Mouse (Mus musculus) midbrain, embryonic 11.5 days (tissue): ENCODE measurements around the gene St6galnac6. TPM values are rescaled to one million over a fixed set of nuclear protein-coding genes. Genes with fewer than 3 reads are reported as not detected.
A peak's percentile ranks its signal among the peaks of the same experiment; 100 is the strongest.

Experiments used
- ATAC-seq: fragments of 200-750 bp; cut with Nextera tagmentation; 2 replicates; pipeline ENCODE4 v1.8.0; 2017; ENCODE audit warnings: moderate TSS enrichment, moderate library complexity; ENCODE audit not compliant: low FRiP score
- DNase-seq: peaks from one replicate; pipeline ENCODE4 v3.0.0; 2015; ENCODE audit warnings: low spot score; ENCODE audit errors: missing footprints
- H3K27ac ChIP-seq: fragments of 300-500 bp; sonication (generic); 2 replicates; pipeline ENCODE4 v1.5.1; 2014; ENCODE audit warnings: low read depth, low read length
- H3K27me3 ChIP-seq: fragments of 300-500 bp; sonication (generic); 2 replicates; pipeline ENCODE4 v1.6.1; 2014; ENCODE audit warnings: mild to moderate bottlenecking, low read length, moderate library complexity, mixed read lengths; ENCODE audit not compliant: control insufficient read depth, insufficient read depth
- H3K36me3 ChIP-seq: fragments of 300-500 bp; sonication (generic); 2 replicates; pipeline ENCODE4 v1.6.1; 2014; ENCODE audit warnings: mild to moderate bottlenecking, low read length, moderate library complexity, mixed read lengths; ENCODE audit not compliant: control insufficient read depth, insufficient read depth
- H3K4me1 ChIP-seq: fragments of 300-500 bp; sonication (generic); 2 replicates; pipeline ENCODE4 v1.6.1; 2014; ENCODE audit warnings: low read length; ENCODE audit not compliant: control insufficient read depth, insufficient read depth
- H3K4me2 ChIP-seq: fragments of 300-500 bp; sonication (generic); 2 replicates; pipeline ENCODE4 v1.6.1; 2014; ENCODE audit warnings: mild to moderate bottlenecking, moderate library complexity
- H3K4me3 ChIP-seq: fragments of 300-500 bp; sonication (generic); 2 replicates; pipeline ENCODE4 v1.5.1; 2014; ENCODE audit warnings: low read depth, low read length
- H3K9ac ChIP-seq: fragments of 300-500 bp; sonication (generic); 2 replicates; pipeline ENCODE4 v1.6.1; 2014; ENCODE audit warnings: low read length
- H3K9me3 ChIP-seq: fragments of 300-500 bp; sonication (generic); 2 replicates; pipeline ENCODE4 v1.6.1; 2016; ENCODE audit warnings: low read length; ENCODE audit not compliant: control insufficient read depth
- WGBS: fragments of 180-500 bp; shearing (Covaris S2); extraction: QIAGEN DNeasy Blood & Tissue Kit; methylation state at CpG from one replicate; pipeline ENCODE4 v1.1.7; 2014; 5-methylcytosine and 5-hydroxymethylcytosine counted together
- polyA plus RNA-seq: library from polyadenylated mRNA; unstranded; fragments of >200 nt; fragmentation: Nextera tagmentation; extraction: Ambion mirVana; gene quantifications from 2 replicates; pipeline ENCODE4 v1.2.1, GENCODE M21; 2014

The St6galnac6 gene
- polyA plus RNA-seq = 3.4 and 4.5 TPM in 2 replicates

DNA sequence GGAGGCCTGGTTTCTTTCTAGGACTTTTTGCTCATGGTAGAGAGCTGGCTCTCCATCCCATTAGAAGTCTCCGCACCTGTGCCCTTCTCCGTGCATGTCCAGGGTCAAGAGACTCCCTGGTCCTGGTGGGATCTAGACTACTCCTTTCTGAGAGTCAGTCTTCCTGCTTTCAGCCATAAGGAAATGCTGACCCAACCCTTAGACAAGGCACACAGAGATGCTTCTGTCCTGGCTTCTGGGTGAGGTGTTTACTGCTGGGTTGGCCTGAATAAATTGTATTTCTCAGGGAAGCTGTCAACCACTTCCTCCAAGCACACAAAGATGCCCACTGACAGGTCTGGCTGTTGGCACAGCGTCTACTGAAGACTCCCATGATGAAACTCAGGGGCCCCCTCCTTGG is at the start of gene St6galnac6:
Gene St6galnac6, plus strand, starts transcription at position 301 of the 400 bp plus-strand sequence.
- WGBS = 83% methylated on average over 3 of the region's 3 CpGs
- ATAC-seq (no peak), DNase-seq (no peak)
- no peaks in the 10 kb centered on the region for H3K27me3 ChIP-seq
- no peaks in the 10 kb centered on the region for H3K36me3 ChIP-seq
- no peaks in the 10 kb centered on the region for H3K9me3 ChIP-seq
- no peak within 1 kb of the TSS for H3K27ac ChIP-seq
- H3K4me2 ChIP-seq = no peak within 1 kb of the TSS
- no peak within 1 kb of the TSS for H3K4me3 ChIP-seq
- H3K4me1 ChIP-seq = no peaks in the 10 kb centered on the region
- no peak within 1 kb of the TSS for H3K9ac ChIP-seq

DNA sequence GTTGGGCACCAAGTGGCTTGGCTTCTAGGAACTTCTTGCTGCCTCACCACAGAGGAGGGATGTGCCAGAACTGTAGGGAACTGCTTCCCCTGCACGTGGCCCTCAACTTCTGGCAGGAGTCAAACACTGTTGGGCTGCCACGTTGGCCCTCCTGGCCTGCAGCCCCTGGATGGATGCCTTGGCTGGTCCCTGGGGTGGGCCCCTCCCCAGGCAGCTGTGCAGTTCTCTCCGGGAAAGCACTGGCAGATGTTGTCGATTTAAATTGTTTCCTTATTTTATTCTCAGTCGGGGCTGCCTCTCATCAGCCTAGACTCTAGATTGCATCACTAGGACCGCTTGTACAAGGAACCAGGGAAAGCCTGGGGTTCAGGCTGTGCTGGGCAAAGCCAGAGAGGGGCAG is 49.7 kb upstream of the St6galnac6 start:
- no peak overlapping the region for H3K9ac ChIP-seq
- no peaks in the 10 kb centered on the region for H3K9me3 ChIP-seq
- H3K27me3 ChIP-seq = no peaks in the 10 kb centered on the region
- 78% methylated on average over 6 of the region's 6 CpGs for WGBS
- H3K4me1 ChIP-seq = no peaks in the 10 kb centered on the region
- H3K36me3 ChIP-seq = no peaks in the 10 kb centered on the region; the same call in 1 of the 2 replicates
- no peak overlapping the region for H3K4me3 ChIP-seq
- H3K27ac ChIP-seq = no peak overlapping the region
- DNase-seq = no peak
- H3K4me2 ChIP-seq = no peak overlapping the region
- no peak for ATAC-seq

DNA sequence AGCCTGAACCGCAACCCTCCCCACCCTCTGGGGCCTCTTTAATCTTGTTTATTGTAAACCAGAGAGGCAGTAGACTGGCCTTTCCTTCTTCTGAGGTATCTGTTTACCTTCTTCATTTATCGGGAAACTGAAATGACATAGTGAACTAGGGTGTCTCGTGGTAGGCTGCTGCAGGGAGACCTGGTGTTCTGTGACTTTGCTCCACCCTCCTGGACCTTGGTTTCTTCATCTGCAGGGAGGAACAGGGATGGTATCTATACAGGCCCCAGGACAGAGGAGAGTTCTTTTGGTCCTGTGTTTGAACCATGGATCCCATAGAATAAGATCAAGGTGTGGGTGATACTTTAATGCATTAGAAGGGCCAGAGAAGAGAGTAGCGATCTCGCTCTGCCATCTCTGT is 48.3 kb upstream of the St6galnac6 start:
- H3K4me3 ChIP-seq = no peak overlapping the region
- no peak for DNase-seq
- H3K9ac ChIP-seq = no peak overlapping the region
- no peak for ATAC-seq
- peaks cover 6% of the 10 kb centered on the region; the same call in 1 of the 2 replicates for H3K4me1 ChIP-seq
- no peak overlapping the region for H3K27ac ChIP-seq
- no peak overlapping the region for H3K4me2 ChIP-seq
- no peaks in the 10 kb centered on the region for H3K27me3 ChIP-seq
- no peaks in the 10 kb centered on the region for H3K9me3 ChIP-seq
- WGBS = 90% methylated on average over 5 of the region's 5 CpGs
- H3K36me3 ChIP-seq = no peaks in the 10 kb centered on the region

DNA sequence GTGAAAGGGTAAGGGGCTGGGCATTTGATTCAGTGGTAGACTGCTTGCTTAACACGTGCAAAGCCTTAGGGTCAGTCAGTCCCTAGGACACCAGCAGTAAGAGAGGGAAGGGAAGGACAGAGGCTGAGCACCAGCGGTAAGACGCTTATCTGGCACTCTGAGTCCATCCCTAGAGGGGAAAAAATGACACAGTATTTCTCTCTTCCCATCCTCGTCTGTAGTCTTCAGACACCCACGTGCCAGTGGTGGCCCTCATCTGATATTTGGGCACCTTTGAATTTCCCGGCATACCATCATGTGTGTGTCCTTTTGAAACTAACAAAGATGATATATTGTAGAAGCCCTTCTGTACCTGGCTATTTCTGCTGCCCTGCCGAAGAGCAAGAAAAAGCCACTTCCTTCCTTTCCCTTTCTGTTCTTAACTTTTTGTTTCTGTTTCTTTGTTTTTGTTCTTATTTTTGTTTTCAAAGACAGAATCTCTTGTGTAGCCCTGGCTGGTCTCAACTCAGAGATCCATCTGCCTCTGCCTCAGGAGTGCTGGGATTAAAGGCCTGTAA is 45.8 kb upstream of the St6galnac6 start:
- H3K4me3 ChIP-seq = no peak overlapping the region
- H3K27me3 ChIP-seq = no peaks in the 10 kb centered on the region
- no peaks in the 10 kb centered on the region for H3K36me3 ChIP-seq
- H3K4me1 ChIP-seq = peaks cover 10% of the 10 kb centered on the region
- H3K9ac ChIP-seq = no peak overlapping the region
- no peak overlapping the region for H3K27ac ChIP-seq
- H3K9me3 ChIP-seq = no peaks in the 10 kb centered on the region
- WGBS = 79% methylated on average over 7 of the region's 7 CpGs
- ATAC-seq (no peak), DNase-seq (peak; percentile 68)
- H3K4me2 ChIP-seq = no peak overlapping the region

DNA sequence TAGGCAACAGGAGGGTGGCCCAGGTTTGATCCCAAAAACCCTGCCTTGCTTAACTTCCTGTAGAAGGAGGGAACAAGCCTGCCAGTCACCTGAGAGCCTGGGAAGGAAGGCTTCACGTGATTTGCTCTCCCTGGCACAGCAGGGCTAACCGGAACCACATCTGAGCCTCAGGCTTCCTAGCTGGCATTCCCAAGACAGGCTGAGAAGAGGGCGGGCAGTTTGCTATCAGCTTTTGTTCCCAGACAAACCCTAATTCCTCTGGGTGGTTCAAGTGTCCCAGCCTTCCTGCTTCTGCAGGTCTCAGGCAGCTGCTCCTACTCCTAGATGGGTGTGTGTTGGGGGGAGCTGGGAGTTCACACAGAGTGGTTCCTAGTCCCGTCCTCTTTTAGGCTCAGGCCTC is 44.0 kb upstream of the St6galnac6 start:
- ATAC-seq = no peak
- whole genome bisulfite sequencing = 45% methylated on average over 4 of the region's 4 CpGs
- no peaks in the 10 kb centered on the region for H3K9me3 ChIP-seq
- no peak overlapping the region for H3K4me3 ChIP-seq
- H3K4me1 ChIP-seq = peaks cover 28% of the 10 kb centered on the region
- H3K9ac ChIP-seq = peak overlapping the region; percentile 20
- no peak for DNase-seq
- no peak overlapping the region for H3K4me2 ChIP-seq
- no peak overlapping the region for H3K27ac ChIP-seq
- no peaks in the 10 kb centered on the region for H3K36me3 ChIP-seq
- no peaks in the 10 kb centered on the region for H3K27me3 ChIP-seq

DNA sequence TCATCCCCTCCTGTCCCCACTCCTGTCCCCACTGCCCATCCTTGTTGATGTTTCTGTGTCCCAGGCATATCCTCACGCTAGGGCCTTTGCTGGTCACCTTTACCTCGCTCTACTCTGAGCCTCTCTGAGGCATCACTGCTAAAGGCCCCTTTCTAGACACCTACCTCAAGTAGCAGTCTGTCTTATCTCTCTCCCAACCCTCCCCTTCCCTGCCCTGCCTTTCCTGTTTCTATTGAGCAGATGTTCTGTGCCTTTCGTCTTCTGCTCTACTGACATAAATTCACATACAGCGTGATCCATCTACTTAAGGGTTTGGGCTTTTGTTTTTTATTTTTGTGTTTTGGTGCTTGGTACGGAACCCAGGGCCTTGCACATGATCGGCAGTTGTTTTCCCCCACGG is 43.5 kb upstream of the St6galnac6 start:
- DNase-seq (no peak), ATAC-seq (no peak)
- Histone ChIP-seq H3K27me3 (no peaks in the 10 kb centered on the region), H3K36me3 (no peaks in the 10 kb centered on the region), H3K9ac (no peak overlapping the region), H3K9me3 (no peaks in the 10 kb centered on the region), H3K4me2 (no peak overlapping the region), H3K27ac (no peak overlapping the region), H3K4me3 (no peak overlapping the region), H3K4me1 (peaks cover 30% of the 10 kb centered on the region)
- WGBS = 88% methylated on average over 7 of the region's 7 CpGs

DNA sequence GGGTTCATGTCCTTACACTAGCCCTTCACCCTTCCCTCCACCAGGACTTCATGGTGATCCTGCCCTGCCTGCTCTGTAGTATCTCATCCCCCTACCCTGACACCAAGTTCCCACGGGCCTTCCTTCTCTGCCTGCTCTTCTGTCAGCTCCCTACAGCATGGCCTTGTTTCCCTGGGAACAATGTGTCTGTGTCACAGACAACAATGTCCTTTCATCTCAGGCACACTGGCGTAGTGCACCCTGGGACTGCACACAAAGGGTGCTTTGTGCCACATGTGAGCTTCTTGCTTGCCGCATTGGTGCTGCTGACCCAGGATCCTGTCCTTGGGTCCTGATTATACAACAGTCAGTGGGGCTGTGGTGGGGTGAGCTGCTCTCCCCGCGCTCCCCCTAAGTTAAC is 39.9 kb upstream of the St6galnac6 start:
- no peaks in the 10 kb centered on the region for H3K9me3 ChIP-seq
- peak overlapping the region; percentile 24 for H3K4me2 ChIP-seq
- H3K9ac ChIP-seq = peak overlapping the region; percentile 54
- peak; percentile 94 for DNase-seq
- 13% methylated on average over 5 of the region's 5 CpGs for WGBS
- peaks cover 9% of the 10 kb centered on the region; the same call in 1 of the 2 replicates for H3K36me3 ChIP-seq
- H3K4me3 ChIP-seq = no peak overlapping the region
- ATAC-seq = peak; percentile 95
- peaks cover 30% of the 10 kb centered on the region for H3K4me1 ChIP-seq
- peak overlapping the region; percentile 92 for H3K27ac ChIP-seq
- H3K27me3 ChIP-seq = no peaks in the 10 kb centered on the region

DNA sequence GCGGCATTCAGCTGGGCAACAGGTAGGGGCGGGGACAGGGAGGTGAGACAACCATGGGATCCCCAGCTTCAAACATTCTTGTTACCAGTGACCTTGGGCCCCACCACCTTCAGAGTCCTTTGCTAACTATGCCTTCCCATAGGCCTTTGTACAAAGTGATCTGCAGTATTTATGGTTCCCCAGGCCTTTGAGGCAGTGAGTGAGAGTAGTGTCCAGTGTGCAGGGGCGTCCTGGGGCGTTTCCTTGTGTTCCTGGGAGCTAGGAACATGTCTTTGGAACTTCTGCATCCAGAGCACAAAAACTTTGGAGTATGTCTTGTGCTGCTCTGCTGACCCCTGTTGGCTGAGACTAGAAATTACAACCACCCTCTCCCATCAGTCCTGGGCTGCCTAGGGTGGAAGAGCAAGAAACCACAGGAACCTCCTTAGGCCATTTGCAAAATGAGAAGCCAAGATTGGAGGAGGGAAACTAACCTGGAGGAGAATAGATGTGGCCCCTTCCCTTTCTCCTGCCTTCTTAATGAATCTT is 32.9 kb upstream of the St6galnac6 start:
- no peaks in the 10 kb centered on the region for H3K27me3 ChIP-seq
- no peak overlapping the region for H3K4me2 ChIP-seq
- 48% methylated on average over 4 of the region's 4 CpGs for WGBS
- H3K9me3 ChIP-seq = no peaks in the 10 kb centered on the region
- peaks cover 23% of the 10 kb centered on the region for H3K36me3 ChIP-seq
- H3K9ac ChIP-seq = no peak overlapping the region
- H3K27ac ChIP-seq = no peak overlapping the region
- DNase-seq (peak; percentile 96), ATAC-seq (no peak)
- peaks cover 4% of the 10 kb centered on the region for H3K4me1 ChIP-seq
- H3K4me3 ChIP-seq = no peak overlapping the region

DNA sequence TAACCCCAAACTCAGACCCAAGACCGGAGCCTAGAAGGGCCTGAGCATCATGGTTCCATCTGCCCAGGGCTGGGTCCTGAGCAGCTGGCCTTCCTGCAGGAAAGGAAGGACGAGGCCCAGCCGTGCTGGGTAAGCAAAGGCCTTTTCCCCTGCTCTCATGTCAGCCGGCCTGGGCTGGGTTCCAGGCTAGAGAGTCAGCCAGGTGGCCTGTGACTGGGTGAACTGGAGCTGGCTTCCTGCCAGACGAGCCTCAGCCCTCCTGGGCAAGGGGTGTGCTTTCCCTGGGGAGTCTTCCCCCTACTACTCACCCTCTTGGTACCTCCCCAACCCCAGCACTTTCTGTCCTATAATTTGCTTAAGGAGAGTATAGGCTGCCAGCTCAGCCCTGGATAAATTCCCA is 31.4 kb upstream of the St6galnac6 start:
- Histone ChIP-seq H3K27ac (no peak overlapping the region), H3K4me1 (peaks cover 8% of the 10 kb centered on the region), H3K9me3 (no peaks in the 10 kb centered on the region), H3K9ac (no peak overlapping the region), H3K36me3 (peaks cover 23% of the 10 kb centered on the region), H3K27me3 (no peaks in the 10 kb centered on the region), H3K4me2 (no peak overlapping the region), H3K4me3 (no peak overlapping the region)
- ATAC-seq = no peak
- no peak for DNase-seq
- whole genome bisulfite sequencing = 80% methylated on average over 5 of the region's 5 CpGs
